Mouse (Mus musculus): Measurements from ENCODE around the gene Slco3a1. TPM values are rescaled to one million over a fixed set of nuclear protein-coding genes. Genes with fewer than 3 reads are reported as not detected.

Slco3a1 gene
- polyA plus RNA-seq, 1 experiment = not detected

- TF ChIP-seq GATA1 (IDR thresholded peaks at IDR 0.05; ENCODE audit: low read length) = no peak
Measured at GRCm38 (mm10) chr7:74436642-74437041, 117.9 kb downstream of the Slco3a1 start.

GRCm38 (mm10) chr7:74432950-74433349 is 121.6 kb downstream of the Slco3a1 start:
- TF ChIP-seq GATA1 (IDR thresholded peaks at IDR 0.05; ENCODE audit: low read length) = no peak

GRCm38 (mm10) chr7:74429252-74429651 is 125.3 kb downstream of the Slco3a1 start:
- TF ChIP-seq GATA1 (IDR thresholded peaks at IDR 0.05; ENCODE audit: low read length) = no peak

GRCm38 (mm10) chr7:74427135-74427534 is 127.4 kb downstream of the Slco3a1 start:
- no peak for TF ChIP-seq GATA1 (IDR thresholded peaks at IDR 0.05; ENCODE audit: low read length)

- no peak for TF ChIP-seq GATA1 (IDR thresholded peaks at IDR 0.05; ENCODE audit: low read length)
Measured at GRCm38 (mm10) chr7:74425941-74426340, 128.6 kb downstream of the Slco3a1 start.

GRCm38 (mm10) chr7:74423928-74424850 is 130.4 kb downstream of the Slco3a1 start:
- TF ChIP-seq GATA1 (IDR thresholded peaks at IDR 0.05; ENCODE audit: low read length) = no peak

GRCm38 (mm10) chr7:74423316-74423715 is 131.3 kb downstream of the Slco3a1 start:
- TF ChIP-seq GATA1 (IDR thresholded peaks at IDR 0.05; ENCODE audit: low read length) = no peak

GRCm38 (mm10) chr7:74422731-74423130 is 131.8 kb downstream of the Slco3a1 start:
- no peak for TF ChIP-seq GATA1 (IDR thresholded peaks at IDR 0.05; ENCODE audit: low read length)

GRCm38 (mm10) chr7:74422002-74422401 is 132.6 kb downstream of the Slco3a1 start:
- TF ChIP-seq GATA1 (IDR thresholded peaks at IDR 0.05; ENCODE audit: low read length) = no peak

- TF ChIP-seq GATA1 (IDR thresholded peaks at IDR 0.05; ENCODE audit: low read length) = no peak
Measured at GRCm38 (mm10) chr7:74421591-74421990, 133.0 kb downstream of the Slco3a1 start.

- no peak for TF ChIP-seq GATA1 (IDR thresholded peaks at IDR 0.05; ENCODE audit: low read length)
Measured at GRCm38 (mm10) chr7:74419706-74420105, 134.9 kb downstream of the Slco3a1 start.

- no peak for TF ChIP-seq GATA1 (IDR thresholded peaks at IDR 0.05; ENCODE audit: low read length)
Measured at GRCm38 (mm10) chr7:74417009-74417408, 137.6 kb downstream of the Slco3a1 start.

GRCm38 (mm10) chr7:74415241-74415640 is 139.3 kb downstream of the Slco3a1 start:
- TF ChIP-seq GATA1 (IDR thresholded peaks at IDR 0.05; ENCODE audit: low read length) = no peak

GRCm38 (mm10) chr7:74413738-74414716 is 140.6 kb downstream of the Slco3a1 start:
- TF ChIP-seq GATA1 (IDR thresholded peaks at IDR 0.05; ENCODE audit: low read length) = no peak

- TF ChIP-seq GATA1 (IDR thresholded peaks at IDR 0.05; ENCODE audit: low read length) = no peak
Measured at GRCm38 (mm10) chr7:74408601-74409323, 145.8 kb downstream of the Slco3a1 start.
